Mouse (Mus musculus): ENCODE data around the gene Shisal2b. TPM values are rescaled to one million over a fixed set of nuclear protein-coding genes. Genes with fewer than 3 reads are reported as not detected.

Gene Shisal2b
- total RNA-seq, 4 experiments from 2014 or later = 0.48 to 1.4 (median 1.1) TPM; not detected in 1

DNA sequence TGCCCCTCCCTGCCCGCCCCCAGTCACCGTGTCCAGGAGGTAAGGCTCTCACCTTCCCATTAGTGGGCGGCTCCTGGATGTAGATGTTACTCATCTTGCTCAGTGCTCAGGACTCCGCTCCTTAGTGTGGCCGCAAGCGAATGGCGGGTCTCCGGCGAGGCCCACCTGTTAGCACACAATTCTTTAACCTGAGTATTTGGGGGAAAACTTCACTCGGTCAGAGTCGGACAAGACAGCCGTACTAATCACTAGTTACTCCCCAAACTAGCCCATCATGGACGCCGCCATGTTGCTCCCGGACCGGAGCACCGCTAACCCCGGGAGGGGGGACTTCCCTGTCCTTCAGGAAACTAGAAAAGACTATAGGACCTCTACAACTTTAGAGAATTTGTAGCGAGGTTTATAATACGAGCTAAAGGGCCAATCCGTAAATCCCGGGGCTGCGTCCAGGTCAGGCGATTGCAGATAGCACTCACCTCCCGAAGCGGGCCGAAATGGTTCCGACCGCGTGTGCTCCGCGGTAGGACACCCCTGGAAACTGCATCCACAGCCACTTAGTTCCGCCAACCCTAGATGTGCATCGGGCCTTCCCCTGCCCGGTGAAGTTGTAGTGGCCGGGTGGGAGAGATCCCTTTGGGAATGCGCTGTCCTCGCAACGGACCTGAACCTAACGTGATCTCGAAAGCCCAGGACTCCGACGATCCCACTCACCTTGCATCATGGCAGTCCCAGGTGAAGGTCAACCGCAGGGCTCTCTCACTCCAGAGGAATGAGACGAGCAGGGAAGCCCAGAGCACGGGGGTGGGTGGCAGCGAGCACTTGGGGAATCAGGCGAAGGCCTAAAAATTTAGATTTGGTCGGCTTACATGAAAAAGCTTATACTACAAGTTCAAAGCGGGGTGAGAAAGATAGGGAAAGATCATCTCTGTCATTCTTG, 46.8 kb downstream of the Shisal2b start, which contains the start of gene Cwc27:
TSS of gene Cwc27 (minus strand) at position 508 of the 937 bp plus-strand sequence.
- DNase-seq (ENCODE audit: low spot score in 2 of 2) = peak; percentile 54 to 89

DNA sequence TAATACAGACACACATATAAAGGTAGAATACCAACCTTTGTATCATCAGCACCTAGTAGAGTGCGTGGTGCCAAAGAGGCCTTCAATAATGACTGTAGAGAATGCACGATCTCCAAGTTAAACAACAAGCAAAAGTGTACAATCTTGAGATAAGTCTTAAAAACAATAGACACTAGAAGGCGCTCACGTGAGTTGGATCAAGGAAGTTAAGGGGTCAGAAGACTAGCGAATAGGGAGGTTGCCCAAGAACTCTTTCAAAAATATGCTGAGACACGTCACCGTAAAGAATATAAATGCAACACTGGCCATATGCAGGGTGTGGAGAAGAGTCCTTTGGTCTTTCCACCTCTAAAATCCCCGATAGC, 47.4 kb downstream of the Shisal2b start:
- DNase-seq (ENCODE audit: low spot score in 2 of 2) = no peak

DNA sequence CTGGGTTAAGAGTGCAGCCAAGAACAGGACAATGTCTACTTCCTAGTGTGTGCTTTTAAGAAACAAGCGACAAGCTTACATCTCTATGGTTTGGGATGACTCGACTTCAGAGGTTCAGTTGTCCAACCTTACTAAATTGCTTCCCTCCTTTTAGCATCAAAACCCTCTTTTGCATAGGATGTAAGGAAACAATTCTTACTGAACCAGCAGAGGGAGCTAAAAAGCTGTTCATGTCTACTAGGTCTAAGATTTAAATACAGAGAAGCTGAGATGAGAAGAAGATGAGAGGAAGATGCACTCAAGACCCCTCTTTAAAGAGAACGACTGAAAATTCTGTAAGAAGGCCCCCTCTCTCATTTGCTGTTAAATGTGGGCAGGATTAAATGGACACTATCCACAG, 58.0 kb downstream of the Shisal2b start:
- DNase-seq (ENCODE audit: low spot score in 2 of 2) = no peak

DNA sequence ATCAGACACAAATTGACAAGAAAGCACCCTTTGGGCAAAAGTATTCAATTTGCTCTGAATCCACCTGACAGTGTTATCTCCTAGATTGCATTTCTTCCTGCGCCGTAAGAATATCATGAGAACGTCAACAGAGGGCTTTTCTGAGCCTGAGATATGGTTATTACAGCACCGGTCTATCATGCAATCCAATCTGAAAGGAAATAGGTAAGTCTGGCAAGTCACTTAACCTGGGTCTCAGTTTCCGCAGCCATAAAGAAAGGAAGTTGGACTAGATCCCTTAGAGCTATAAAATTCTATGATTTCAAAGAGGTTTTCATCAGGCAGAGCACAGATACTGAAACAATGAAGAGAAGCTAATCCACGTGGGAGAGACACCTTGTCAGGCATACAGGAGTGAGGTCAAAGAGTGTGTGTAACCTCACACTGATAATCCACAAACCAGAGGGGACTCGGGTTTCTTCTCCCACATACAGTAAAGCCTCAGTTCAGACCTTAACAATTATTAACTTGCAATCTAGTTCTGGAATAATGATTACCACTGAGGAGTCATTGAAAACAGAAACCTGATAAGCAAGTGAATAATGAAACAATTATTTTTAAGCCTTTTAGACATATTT, 64.0 kb downstream of the Shisal2b start:
- no peak for DNase-seq (ENCODE audit: low spot score in 2 of 2)

- DNase-seq (ENCODE audit: low spot score in 2 of 2) = no peak
These were observed 64.6 kb downstream of the Shisal2b start for GRCm38 (mm10) chr13:104799067-104799466.

Other genes starting within 250 kb of the Shisal2b start
- 10 to 100 TPM; 18.7 to 20.9 (median 19.7) TPM for gene Srek1ip1, start 71.4 kb downstream of the Shisal2b start, total RNA-seq (2022)
- 10 to 100 TPM; 18.9 to 33.0 (median 19.8) TPM for gene Cwc27, start 46.8 kb downstream of the Shisal2b start, total RNA-seq (2022)
- gene Rgs7bp, start 191.0 kb upstream of the Shisal2b start, total RNA-seq (2022) = 100 to 1,000 TPM; 143 to 176 (median 159) TPM
- not detected for gene 4933425L06Rik, start 218.2 kb upstream of the Shisal2b start, total RNA-seq (2022)

Data from left cerebral cortex, adult 8-10 months (tissue).